Mouse (Mus musculus) MEL (cell line): ENCODE results near the gene Nf2. TPM values are rescaled to one million over a fixed set of nuclear protein-coding genes. Genes with fewer than 3 reads are reported as not detected.

ENCODE experiments used
- DNase-seq: peaks from one replicate; pipeline ENCODE4 v3.0.0; 2011; ENCODE audit warnings: low read depth, low spot score
- H3K27ac ChIP-seq: 2 replicates; pipeline ENCODE4 v1.5.1; 2012; ENCODE audit warnings: low read depth, mild to moderate bottlenecking, control low read depth, low read length, moderate library complexity; ENCODE audit not compliant: control insufficient read depth
- H3K27me3 ChIP-seq, 2 experiments: fragments of 150-350 bp in 1 of 2; sonication (generic) in 1 of 2; 2 replicates each; pipeline ENCODE4 v1.6.1; 2012; ENCODE audit warnings: low read length in 2 of 2, mild to moderate bottlenecking in 2 of 2, improper control_type of control experiment in 1 of 2, moderate library complexity in 1 of 2; ENCODE audit not compliant: insufficient read depth in 2 of 2, control insufficient read depth in 1 of 2
- H3K36me3 ChIP-seq, 2 experiments: 2 replicates each; pipeline ENCODE4 v1.6.1; 2012 to 2014; ENCODE audit warnings: low read length in 2 of 2, improper control_type of control experiment in 1 of 2, inconsistent platforms in 1 of 2, mild to moderate bottlenecking in 1 of 2; ENCODE audit not compliant: insufficient read depth in 2 of 2, control insufficient read depth in 1 of 2
- H3K4me1 ChIP-seq, 2 experiments: fragments of 150-350 bp in 1 of 2; sonication (generic) in 1 of 2; 2 replicates each; pipeline ENCODE4 v1.6.1; 2012; ENCODE audit warnings: low read length in 2 of 2, improper control_type of control experiment in 1 of 2, mild to moderate bottlenecking in 1 of 2; ENCODE audit not compliant: insufficient read depth in 2 of 2, control insufficient read depth in 1 of 2
- H3K4me3 ChIP-seq, 2 experiments: fragments of 150-350 bp in 1 of 2; sonication (generic) in 1 of 2; 2 replicates each; pipeline ENCODE4 v1.5.1; 2012; ENCODE audit warnings: low read depth in 2 of 2, low read length in 2 of 2, mild to moderate bottlenecking in 2 of 2, moderate library complexity in 2 of 2, control low read depth in 1 of 2, improper control_type of control experiment in 1 of 2; ENCODE audit not compliant: control insufficient read depth in 1 of 2, insufficient read depth in 1 of 2
- H3K79me2 ChIP-seq: 2 replicates; pipeline ENCODE4 v1.6.1; 2012; ENCODE audit warnings: mild to moderate bottlenecking, low read length, moderate library complexity; ENCODE audit not compliant: control insufficient read depth, poor library complexity, insufficient read depth
- H3K9ac ChIP-seq: 2 replicates; pipeline ENCODE4 v1.6.1; 2012; ENCODE audit warnings: low read depth, mild to moderate bottlenecking, control low read depth, low read length, moderate library complexity; ENCODE audit not compliant: control insufficient read depth, poor library complexity, severe bottlenecking
- H3K9me3 ChIP-seq: fragments of 150-350 bp; sonication (generic); replicated peaks from 2 replicates; pipeline ENCODE4 v1.6.1; 2012; ENCODE audit warnings: mild to moderate bottlenecking, low read length, improper control_type of control experiment, moderate library complexity; ENCODE audit not compliant: insufficient read depth
- BHLHE40 ChIP-seq: IDR thresholded peaks from 2 replicates; pipeline ENCODE4 v1.6.1; 2012; ENCODE audit warnings: low read depth, mild to moderate bottlenecking, inconsistent platforms, low read length, improper control_type of control experiment, borderline replicate concordance
- CHD2 ChIP-seq: IDR thresholded peaks from 2 replicates; pipeline ENCODE4 v1.6.1; 2011; ENCODE audit warnings: low read length, improper control_type of control experiment
- CTCF ChIP-seq, 3 experiments: IDR thresholded peaks in 2 of 3; conservative IDR thresholded peaks in 1 of 3; 2 replicates each; pipeline ENCODE4 v1.5.1; 2011 to 2012; ENCODE audit warnings: low read length in 3 of 3, low read depth in 2 of 3, mild to moderate bottlenecking in 2 of 3, improper control_type of control experiment in 1 of 3, inconsistent platforms in 1 of 3, mixed read lengths in 1 of 3, moderate library complexity in 1 of 3; ENCODE audit not compliant: control insufficient read depth in 1 of 3, insufficient read depth in 1 of 3, poor library complexity in 1 of 3, severe bottlenecking in 1 of 3
- E2F4 ChIP-seq: IDR thresholded peaks from 2 replicates; pipeline ENCODE4 v1.6.1; 2011; ENCODE audit warnings: low read depth, low read length, improper control_type of control experiment, borderline replicate concordance
- EP300 ChIP-seq, 2 experiments: IDR thresholded peaks; 2 replicates each; pipeline ENCODE4 v1.6.1; 2011; ENCODE audit warnings: improper control_type of control experiment in 2 of 2, low read length in 2 of 2, low read depth in 1 of 2, mild to moderate bottlenecking in 1 of 2
- GABPA ChIP-seq: IDR thresholded peaks from 2 replicates; pipeline ENCODE4 v1.6.1; 2012; ENCODE audit warnings: low read depth, mild to moderate bottlenecking, inconsistent platforms, low read length, improper control_type of control experiment, moderate library complexity
- GATA1 ChIP-seq: IDR thresholded peaks from 2 replicates; pipeline ENCODE4 v1.6.1; 2011; ENCODE audit warnings: low read depth, low read length, improper control_type of control experiment
- HCFC1 ChIP-seq: IDR thresholded peaks from 2 replicates; pipeline ENCODE4 v1.6.1; 2012; ENCODE audit warnings: low read depth, mild to moderate bottlenecking, inconsistent platforms, low read length, improper control_type of control experiment, moderate library complexity
- KAT2A ChIP-seq: conservative IDR thresholded peaks from 2 replicates; pipeline ENCODE4 v1.6.1; 2012; ENCODE audit warnings: low read depth, low read length, improper control_type of control experiment, inconsistent platforms
- MAX ChIP-seq: IDR thresholded peaks from 2 replicates; pipeline ENCODE4 v1.6.1; 2011; ENCODE audit warnings: low read length, improper control_type of control experiment
- MAZ ChIP-seq: IDR thresholded peaks from 2 replicates; pipeline ENCODE4 v1.6.1; 2012; ENCODE audit warnings: low read depth, mild to moderate bottlenecking, inconsistent platforms, low read length, improper control_type of control experiment
- MEF2A ChIP-seq: IDR thresholded peaks from 2 replicates; pipeline ENCODE4 v1.6.1; 2014; ENCODE audit warnings: low read depth, mild to moderate bottlenecking, inconsistent platforms, low read length, improper control_type of control experiment; ENCODE audit not compliant: poor library complexity, insufficient replicate concordance, severe bottlenecking; ENCODE audit errors: extremely low read depth
- MXI1 ChIP-seq: IDR thresholded peaks from 2 replicates; pipeline ENCODE4 v1.6.1; 2011; ENCODE audit warnings: mild to moderate bottlenecking, low read depth, low read length, improper control_type of control experiment
- MYB ChIP-seq: IDR thresholded peaks from 2 replicates; pipeline ENCODE4 v1.6.1; 2011; ENCODE audit warnings: mild to moderate bottlenecking, low read depth, low read length, improper control_type of control experiment
- MYC ChIP-seq: IDR thresholded peaks from 2 replicates; pipeline ENCODE4 v1.6.1; 2011; ENCODE audit warnings: low read depth, mild to moderate bottlenecking, low read length, improper control_type of control experiment, moderate library complexity
- NELFE ChIP-seq: IDR thresholded peaks from 2 replicates; pipeline ENCODE4 v1.6.1; 2011; ENCODE audit warnings: low read depth, low read length, improper control_type of control experiment
- NRF1 ChIP-seq: IDR thresholded peaks from 2 replicates; pipeline ENCODE4 v1.6.1; 2014; ENCODE audit warnings: low read depth, mild to moderate bottlenecking, inconsistent platforms, low read length, improper control_type of control experiment, moderate library complexity; ENCODE audit not compliant: poor library complexity, insufficient read depth, severe bottlenecking
- POLR2A ChIP-seq, 2 experiments: IDR thresholded peaks; 2 replicates each; pipeline ENCODE4 v1.6.1; 2011 to 2012; ENCODE audit warnings: low read length in 2 of 2, mild to moderate bottlenecking in 2 of 2, control low read depth in 1 of 2, improper control_type of control experiment in 1 of 2, low read depth in 1 of 2, moderate library complexity in 1 of 2; ENCODE audit not compliant: control insufficient read depth in 1 of 2, insufficient read depth in 1 of 2, poor library complexity in 1 of 2
- POLR2AphosphoS2 ChIP-seq: IDR thresholded peaks from 2 replicates; pipeline ENCODE4 v1.6.1; 2011; ENCODE audit warnings: low read length, improper control_type of control experiment
- POLR2AphosphoS5 ChIP-seq: IDR thresholded peaks from 2 replicates; pipeline ENCODE4 v1.6.1; 2012; ENCODE audit warnings: low read depth, borderline replicate concordance, mild to moderate bottlenecking, inconsistent platforms, low read length, moderate library complexity, mixed read lengths
- RAD21 ChIP-seq: IDR thresholded peaks from 2 replicates; pipeline ENCODE4 v1.6.1; 2011; ENCODE audit warnings: mild to moderate bottlenecking, low read depth, low read length, improper control_type of control experiment
- SIN3A ChIP-seq: IDR thresholded peaks from 2 replicates; pipeline ENCODE4 v1.6.1; 2012; ENCODE audit warnings: low read length, improper control_type of control experiment, inconsistent platforms
- SMC3 ChIP-seq: IDR thresholded peaks from 2 replicates; pipeline ENCODE4 v1.6.1; 2011; ENCODE audit warnings: low read depth, low read length, improper control_type of control experiment
- TAL1 ChIP-seq: IDR thresholded peaks from 2 replicates; pipeline ENCODE4 v1.6.1; 2012; ENCODE audit warnings: mild to moderate bottlenecking, inconsistent platforms, low read length, moderate library complexity, mixed read lengths
- TBP ChIP-seq: IDR thresholded peaks from 2 replicates; pipeline ENCODE4 v1.8.0; 2011; ENCODE audit warnings: low read depth, low read length, improper control_type of control experiment
- TCF12 ChIP-seq: IDR thresholded peaks from 2 replicates; pipeline ENCODE4 v1.6.1; 2014; ENCODE audit warnings: low read depth, mild to moderate bottlenecking, inconsistent platforms, low read length, improper control_type of control experiment, moderate library complexity
- UBTF ChIP-seq: IDR thresholded peaks from 2 replicates; pipeline ENCODE4 v1.6.1; 2012; ENCODE audit warnings: low read depth, mild to moderate bottlenecking, inconsistent platforms, low read length, improper control_type of control experiment, moderate library complexity, borderline replicate concordance; ENCODE audit not compliant: insufficient read depth
- USF1 ChIP-seq: IDR thresholded peaks from 2 replicates; pipeline ENCODE4 v1.6.1; 2014; ENCODE audit warnings: low read depth, mild to moderate bottlenecking, inconsistent platforms, low read length, improper control_type of control experiment, moderate library complexity
- ZC3H11A ChIP-seq: IDR thresholded peaks from 2 replicates; pipeline ENCODE4 v1.6.1; 2012; ENCODE audit warnings: low read depth, mild to moderate bottlenecking, inconsistent platforms, low read length, improper control_type of control experiment
- ZNF384 ChIP-seq: IDR thresholded peaks from 2 replicates; pipeline ENCODE4 v1.6.1; 2012; ENCODE audit warnings: low read depth, mild to moderate bottlenecking, inconsistent platforms, low read length, improper control_type of control experiment
- polyA plus RNA-seq, 2 experiments: library from polyadenylated mRNA; stranded (reverse) in 1 of 2; unstranded in 1 of 2; fragments of >175 nt in 1 of 2; fragments of >200 nt in 1 of 2; gene quantifications; 2 replicates each; pipeline versions ENCODE4 v1.2.1 to v1.2.4; 2012; ENCODE audit warnings: low replicate concordance in 2 of 2, low read depth in 1 of 2; ENCODE audit not compliant: insufficient read length in 2 of 2, insufficient read depth in 1 of 2, missing spikeins in 1 of 2
- total RNA-seq: library from RNA; depleted of rRNA; stranded (reverse); fragments of 300-350 nt; gene quantifications from 2 replicates; pipeline ENCODE4 v1.2.3, GENCODE M21; 2012

The Nf2 gene
- total and polyA plus RNA-seq, 3 experiments, result 73.6 to 246 (median 95.6) TPM

DNA sequence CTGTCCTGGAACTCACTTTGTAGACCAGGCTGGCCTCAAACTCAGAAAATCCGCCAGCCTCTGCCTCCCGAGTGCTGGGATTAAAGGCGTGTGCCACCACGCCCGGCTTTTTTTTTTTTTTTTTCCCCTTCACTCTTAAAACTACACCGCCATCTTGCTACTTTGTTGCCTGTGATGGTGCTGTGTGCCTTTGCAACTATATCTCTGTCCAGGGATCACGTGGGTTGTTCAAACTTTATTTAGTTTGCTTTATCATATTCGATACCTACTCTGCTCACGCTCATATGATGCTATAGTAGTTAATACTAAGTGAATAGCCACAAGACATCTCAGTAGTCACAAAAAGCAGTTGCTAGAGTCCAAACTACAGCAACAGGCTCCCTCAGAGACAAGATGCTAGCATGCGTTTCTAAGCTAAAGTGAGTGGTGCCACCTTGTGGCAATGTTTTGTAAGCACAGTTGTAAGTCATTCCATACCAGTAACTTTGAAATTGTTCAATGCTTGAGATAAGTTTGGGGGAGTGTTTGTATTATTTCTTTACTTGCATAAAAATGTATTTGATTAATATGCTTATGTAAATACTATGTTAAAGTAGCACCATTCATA lies 16.4 kb upstream of the Nf2 start:
- H3K27me3 ChIP-seq, result peaks cover 0 to 2% of the 10 kb centered on the region in 2 experiments; a peak in 1 of 4 replicates
- peak overlapping the region; percentile 31 to 46 for H3K4me3 ChIP-seq
- no peaks in the 10 kb centered on the region for H3K4me1 ChIP-seq
- no peak for TF ChIP-seq GABPA
- no peak for TF ChIP-seq TAL1
- no peak for TF ChIP-seq TCF12
- TF ChIP-seq RAD21, result peak; percentile 98
- peak; percentile 86 for TF ChIP-seq USF1
- TF ChIP-seq TBP, result peak; percentile 69
- peak in 1 of 2 experiments; percentile 35; a peak in 1 of 4 replicates for TF ChIP-seq POLR2A (IDR thresholded peaks at IDR 0.05; ENCODE audit: control insufficient read depth in 1 of 2, insufficient read depth in 1 of 2, low read depth in 1 of 2, low read length in 2 of 2, poor library complexity in 1 of 2)
- TF ChIP-seq CHD2, result no peak
- no peak for TF ChIP-seq E2F4
- no peak for TF ChIP-seq MEF2A
- no peak for TF ChIP-seq MAZ
- TF ChIP-seq UBTF, result no peak
- TF ChIP-seq MYC, result peak; percentile 97
- TF ChIP-seq HCFC1, result 0 out of 2 replicates have a peak, but pooled peaks have one; percentile 35
- no peak for TF ChIP-seq POLR2AphosphoS2
- peak; percentile 32; the same call in 1 of the 2 replicates for TF ChIP-seq NELFE
- TF ChIP-seq POLR2AphosphoS5, result no peak
- TF ChIP-seq GATA1, result no peak
- TF ChIP-seq NRF1, result no peak
- TF ChIP-seq MXI1, result peak; percentile 72; the same call in 1 of the 2 replicates
- TF ChIP-seq EP300 (IDR thresholded peaks at IDR 0.05; ENCODE audit: low read depth in 1 of 2, low read length in 2 of 2), result no peak
- no peak for TF ChIP-seq MYB
- peak; percentile 55 to 99 (median 89); a peak in 5 of 6 replicates for TF ChIP-seq CTCF (IDR thresholded peaks at IDR 0.05 in 2 of 3, conservative IDR thresholded peaks at IDR 0.05 in 1 of 3; ENCODE audit: control insufficient read depth in 1 of 3, insufficient read depth in 1 of 3, low read depth in 2 of 3, low read length in 3 of 3, poor library complexity in 1 of 3, severe bottlenecking in 1 of 3)
- peak; percentile 96 for TF ChIP-seq SMC3
- peak; percentile 92 for TF ChIP-seq ZC3H11A
- TF ChIP-seq SIN3A, result peak; percentile 79
- TF ChIP-seq KAT2A, result no peak
- peak; percentile 85 for TF ChIP-seq ZNF384
- TF ChIP-seq MAX, result peak; percentile 80
- TF ChIP-seq BHLHE40, result no peak
- H3K36me3 ChIP-seq, result no peaks in the 10 kb centered on the region
- H3K9ac ChIP-seq, result peak overlapping the region; percentile 44
- peak overlapping the region; percentile 9; the same call in 1 of the 2 replicates for H3K27ac ChIP-seq
- no peaks in the 10 kb centered on the region for H3K9me3 ChIP-seq
- no peaks in the 10 kb centered on the region for H3K79me2 ChIP-seq
- peak; percentile 94 for DNase-seq
